Mouse (Mus musculus) retina, postnatal 1 day (tissue): ENCODE results near the gene Olfml2a.

ENCODE experiments used
- DNase-seq: peaks from one replicate; pipeline ENCODE4 v3.0.0-alpha.2; 2012

Olfml2a gene

GRCm38 (mm10) chr2:38939047-38939446, 7.3 kb downstream of the Olfml2a start:
- DNase-seq = no peak

- DNase-seq = no peak
Measured at GRCm38 (mm10) chr2:38941426-38941825, 9.6 kb downstream of the Olfml2a start.

GRCm38 (mm10) chr2:38941898-38942297, 10.1 kb downstream of the Olfml2a start:
- no peak for DNase-seq

- DNase-seq = no peak
Measured at GRCm38 (mm10) chr2:38943161-38943560, 11.4 kb downstream of the Olfml2a start.

GRCm38 (mm10) chr2:38943977-38944376, 12.2 kb downstream of the Olfml2a start:
- DNase-seq = no peak

GRCm38 (mm10) chr2:38944460-38945161, 12.8 kb downstream of the Olfml2a start:
- DNase-seq = no peak

GRCm38 (mm10) chr2:38947566-38947965, 15.8 kb downstream of the Olfml2a start:
- no peak for DNase-seq

- peak; percentile 30 for DNase-seq
Measured at GRCm38 (mm10) chr2:38950281-38950719, 18.5 kb downstream of the Olfml2a start.

- DNase-seq = no peak
Measured at GRCm38 (mm10) chr2:38953152-38953883, 21.5 kb downstream of the Olfml2a start.

- no peak for DNase-seq
Measured at GRCm38 (mm10) chr2:38956062-38956461, 24.3 kb downstream of the Olfml2a start.

GRCm38 (mm10) chr2:38957671-38958223, 26.0 kb downstream of the Olfml2a start:
- no peak for DNase-seq

- DNase-seq = no peak
Measured at GRCm38 (mm10) chr2:38964198-38964597, 32.4 kb downstream of the Olfml2a start.

GRCm38 (mm10) chr2:38969650-38970049, 37.9 kb downstream of the Olfml2a start:
- no peak for DNase-seq

GRCm38 (mm10) chr2:38970057-38970456, 38.3 kb downstream of the Olfml2a start:
- DNase-seq = no peak

GRCm38 (mm10) chr2:38973223-38973622, 41.4 kb downstream of the Olfml2a start:
- DNase-seq = no peak

- DNase-seq = no peak
Measured at GRCm38 (mm10) chr2:38973701-38974100, 41.9 kb downstream of the Olfml2a start.

- DNase-seq = no peak
Measured at GRCm38 (mm10) chr2:38974171-38974570, 42.4 kb downstream of the Olfml2a start.

GRCm38 (mm10) chr2:38975181-38975580, 43.4 kb downstream of the Olfml2a start:
- no peak for DNase-seq

GRCm38 (mm10) chr2:38975941-38976805, 44.4 kb downstream of the Olfml2a start:
- no peak for DNase-seq

- DNase-seq = no peak
Measured at GRCm38 (mm10) chr2:38977837-38978236, 46.1 kb downstream of the Olfml2a start.

- DNase-seq = no peak
Measured at GRCm38 (mm10) chr2:38983456-38983855, 51.7 kb downstream of the Olfml2a start.

GRCm38 (mm10) chr2:38986580-38986979, 54.8 kb downstream of the Olfml2a start:
- DNase-seq = no peak

GRCm38 (mm10) chr2:38987371-38987770, 55.6 kb downstream of the Olfml2a start:
- no peak for DNase-seq
